Mouse (Mus musculus): ENCODE measurements around the gene Rpl14. TPM values are rescaled to one million over a fixed set of nuclear protein-coding genes. Genes with fewer than 3 reads are reported as not detected.

The Rpl14 gene
- polyA plus RNA-seq (2015; fragmentation: Nextera tagmentation; extraction: Ambion mirVana), result 576 and 596 TPM in 2 replicates

GRCm38 (mm10) chr9:120570741-120571592 is at the start of gene Rpl14:
Gene Rpl14, plus strand, starts transcription at chr9:120571444.

GRCm38 (mm10) chr9:120539662-120540251 is 31.5 kb upstream of the Rpl14 start, which contains the start of gene Entpd3:
Gene Entpd3, plus strand, starts transcription at chr9:120539818.

Other genes starting within 250 kb of the Rpl14 start
- gene Eif1b, start 79.2 kb upstream of the Rpl14 start, polyA plus RNA-seq (2015; fragmentation: Nextera tagmentation; extraction: Ambion mirVana), result 83.6 and 94.6 TPM in 2 replicates
- gene Entpd3, start 31.6 kb upstream of the Rpl14 start, polyA plus RNA-seq (2015; fragmentation: Nextera tagmentation; extraction: Ambion mirVana), result 3.3 and 4.3 TPM in 2 replicates

Measured in urinary bladder, postnatal 0 days (tissue).